Mouse (Mus musculus) MEL (cell line): Measurements from ENCODE around the gene Sp100. TPM values are rescaled to one million over a fixed set of nuclear protein-coding genes. Genes with fewer than 3 reads are reported as not detected.

Experiments used
- DNase-seq: peaks from one replicate; pipeline ENCODE4 v3.0.0; 2011; ENCODE audit warnings: low read depth, low spot score
- H3K27ac ChIP-seq: 2 replicates; pipeline ENCODE4 v1.5.1; 2012; ENCODE audit warnings: low read depth, mild to moderate bottlenecking, control low read depth, low read length, moderate library complexity; ENCODE audit not compliant: control insufficient read depth
- H3K27me3 ChIP-seq, 2 experiments: fragments of 150-350 bp in 1 of 2; sonication (generic) in 1 of 2; 2 replicates each; pipeline ENCODE4 v1.6.1; 2012; ENCODE audit warnings: low read length in 2 of 2, mild to moderate bottlenecking in 2 of 2, improper control_type of control experiment in 1 of 2, moderate library complexity in 1 of 2; ENCODE audit not compliant: insufficient read depth in 2 of 2, control insufficient read depth in 1 of 2
- H3K36me3 ChIP-seq, 2 experiments: 2 replicates each; pipeline ENCODE4 v1.6.1; 2012 to 2014; ENCODE audit warnings: low read length in 2 of 2, improper control_type of control experiment in 1 of 2, inconsistent platforms in 1 of 2, mild to moderate bottlenecking in 1 of 2; ENCODE audit not compliant: insufficient read depth in 2 of 2, control insufficient read depth in 1 of 2
- H3K4me1 ChIP-seq, 2 experiments: fragments of 150-350 bp in 1 of 2; sonication (generic) in 1 of 2; 2 replicates each; pipeline ENCODE4 v1.6.1; 2012; ENCODE audit warnings: low read length in 2 of 2, improper control_type of control experiment in 1 of 2, mild to moderate bottlenecking in 1 of 2; ENCODE audit not compliant: insufficient read depth in 2 of 2, control insufficient read depth in 1 of 2
- H3K4me3 ChIP-seq, 2 experiments: fragments of 150-350 bp in 1 of 2; sonication (generic) in 1 of 2; 2 replicates each; pipeline ENCODE4 v1.5.1; 2012; ENCODE audit warnings: low read depth in 2 of 2, low read length in 2 of 2, mild to moderate bottlenecking in 2 of 2, moderate library complexity in 2 of 2, control low read depth in 1 of 2, improper control_type of control experiment in 1 of 2; ENCODE audit not compliant: control insufficient read depth in 1 of 2, insufficient read depth in 1 of 2
- H3K79me2 ChIP-seq: 2 replicates; pipeline ENCODE4 v1.6.1; 2012; ENCODE audit warnings: mild to moderate bottlenecking, low read length, moderate library complexity; ENCODE audit not compliant: control insufficient read depth, poor library complexity, insufficient read depth
- H3K9ac ChIP-seq: 2 replicates; pipeline ENCODE4 v1.6.1; 2012; ENCODE audit warnings: low read depth, mild to moderate bottlenecking, control low read depth, low read length, moderate library complexity; ENCODE audit not compliant: control insufficient read depth, poor library complexity, severe bottlenecking
- H3K9me3 ChIP-seq: fragments of 150-350 bp; sonication (generic); replicated peaks from 2 replicates; pipeline ENCODE4 v1.6.1; 2012; ENCODE audit warnings: mild to moderate bottlenecking, low read length, improper control_type of control experiment, moderate library complexity; ENCODE audit not compliant: insufficient read depth
- BHLHE40 ChIP-seq: IDR thresholded peaks from 2 replicates; pipeline ENCODE4 v1.6.1; 2012; ENCODE audit warnings: low read depth, mild to moderate bottlenecking, inconsistent platforms, low read length, improper control_type of control experiment, borderline replicate concordance
- CHD1 ChIP-seq: IDR thresholded peaks from 2 replicates; pipeline ENCODE4 v1.6.1; 2012; ENCODE audit warnings: low read depth, mild to moderate bottlenecking, inconsistent platforms, low read length, improper control_type of control experiment
- CHD2 ChIP-seq: IDR thresholded peaks from 2 replicates; pipeline ENCODE4 v1.6.1; 2011; ENCODE audit warnings: low read length, improper control_type of control experiment
- CTCF ChIP-seq, 3 experiments: IDR thresholded peaks in 2 of 3; conservative IDR thresholded peaks in 1 of 3; 2 replicates each; pipeline ENCODE4 v1.5.1; 2011 to 2012; ENCODE audit warnings: low read length in 3 of 3, low read depth in 2 of 3, mild to moderate bottlenecking in 2 of 3, improper control_type of control experiment in 1 of 3, inconsistent platforms in 1 of 3, mixed read lengths in 1 of 3, moderate library complexity in 1 of 3; ENCODE audit not compliant: control insufficient read depth in 1 of 3, insufficient read depth in 1 of 3, poor library complexity in 1 of 3, severe bottlenecking in 1 of 3
- E2F4 ChIP-seq: IDR thresholded peaks from 2 replicates; pipeline ENCODE4 v1.6.1; 2011; ENCODE audit warnings: low read depth, low read length, improper control_type of control experiment, borderline replicate concordance
- EP300 ChIP-seq, 2 experiments: IDR thresholded peaks; 2 replicates each; pipeline ENCODE4 v1.6.1; 2011; ENCODE audit warnings: improper control_type of control experiment in 2 of 2, low read length in 2 of 2, low read depth in 1 of 2, mild to moderate bottlenecking in 1 of 2
- GATA1 ChIP-seq: IDR thresholded peaks from 2 replicates; pipeline ENCODE4 v1.6.1; 2011; ENCODE audit warnings: low read depth, low read length, improper control_type of control experiment
- MAFK ChIP-seq: IDR thresholded peaks from 2 replicates; pipeline ENCODE4 v1.6.1; 2011; ENCODE audit warnings: low read depth, mild to moderate bottlenecking, low read length, improper control_type of control experiment, borderline replicate concordance
- MEF2A ChIP-seq: IDR thresholded peaks from 2 replicates; pipeline ENCODE4 v1.6.1; 2014; ENCODE audit warnings: low read depth, mild to moderate bottlenecking, inconsistent platforms, low read length, improper control_type of control experiment; ENCODE audit not compliant: poor library complexity, insufficient replicate concordance, severe bottlenecking; ENCODE audit errors: extremely low read depth
- MXI1 ChIP-seq: IDR thresholded peaks from 2 replicates; pipeline ENCODE4 v1.6.1; 2011; ENCODE audit warnings: mild to moderate bottlenecking, low read depth, low read length, improper control_type of control experiment
- MYB ChIP-seq: IDR thresholded peaks from 2 replicates; pipeline ENCODE4 v1.6.1; 2011; ENCODE audit warnings: mild to moderate bottlenecking, low read depth, low read length, improper control_type of control experiment
- MYC ChIP-seq: IDR thresholded peaks from 2 replicates; pipeline ENCODE4 v1.6.1; 2011; ENCODE audit warnings: low read depth, mild to moderate bottlenecking, low read length, improper control_type of control experiment, moderate library complexity
- NELFE ChIP-seq: IDR thresholded peaks from 2 replicates; pipeline ENCODE4 v1.6.1; 2011; ENCODE audit warnings: low read depth, low read length, improper control_type of control experiment
- NRF1 ChIP-seq: IDR thresholded peaks from 2 replicates; pipeline ENCODE4 v1.6.1; 2014; ENCODE audit warnings: low read depth, mild to moderate bottlenecking, inconsistent platforms, low read length, improper control_type of control experiment, moderate library complexity; ENCODE audit not compliant: poor library complexity, insufficient read depth, severe bottlenecking
- POLR2A ChIP-seq, 2 experiments: IDR thresholded peaks; 2 replicates each; pipeline ENCODE4 v1.6.1; 2011 to 2012; ENCODE audit warnings: low read length in 2 of 2, mild to moderate bottlenecking in 2 of 2, control low read depth in 1 of 2, improper control_type of control experiment in 1 of 2, low read depth in 1 of 2, moderate library complexity in 1 of 2; ENCODE audit not compliant: control insufficient read depth in 1 of 2, insufficient read depth in 1 of 2, poor library complexity in 1 of 2
- POLR2AphosphoS5 ChIP-seq: IDR thresholded peaks from 2 replicates; pipeline ENCODE4 v1.6.1; 2012; ENCODE audit warnings: low read depth, borderline replicate concordance, mild to moderate bottlenecking, inconsistent platforms, low read length, moderate library complexity, mixed read lengths
- RAD21 ChIP-seq: IDR thresholded peaks from 2 replicates; pipeline ENCODE4 v1.6.1; 2011; ENCODE audit warnings: mild to moderate bottlenecking, low read depth, low read length, improper control_type of control experiment
- SIN3A ChIP-seq: IDR thresholded peaks from 2 replicates; pipeline ENCODE4 v1.6.1; 2012; ENCODE audit warnings: low read length, improper control_type of control experiment, inconsistent platforms
- TAL1 ChIP-seq: IDR thresholded peaks from 2 replicates; pipeline ENCODE4 v1.6.1; 2012; ENCODE audit warnings: mild to moderate bottlenecking, inconsistent platforms, low read length, moderate library complexity, mixed read lengths
- TBP ChIP-seq: IDR thresholded peaks from 2 replicates; pipeline ENCODE4 v1.8.0; 2011; ENCODE audit warnings: low read depth, low read length, improper control_type of control experiment
- TCF12 ChIP-seq: IDR thresholded peaks from 2 replicates; pipeline ENCODE4 v1.6.1; 2014; ENCODE audit warnings: low read depth, mild to moderate bottlenecking, inconsistent platforms, low read length, improper control_type of control experiment, moderate library complexity
- USF1 ChIP-seq: IDR thresholded peaks from 2 replicates; pipeline ENCODE4 v1.6.1; 2014; ENCODE audit warnings: low read depth, mild to moderate bottlenecking, inconsistent platforms, low read length, improper control_type of control experiment, moderate library complexity
- USF2 ChIP-seq, 2 experiments: IDR thresholded peaks; 2 replicates each; pipeline ENCODE4 v1.6.1; 2011 to 2012; ENCODE audit warnings: improper control_type of control experiment in 2 of 2, low read length in 2 of 2, borderline replicate concordance in 1 of 2, inconsistent platforms in 1 of 2, low read depth in 1 of 2, mild to moderate bottlenecking in 1 of 2; ENCODE audit not compliant: insufficient read depth in 1 of 2
- ZC3H11A ChIP-seq: IDR thresholded peaks from 2 replicates; pipeline ENCODE4 v1.6.1; 2012; ENCODE audit warnings: low read depth, mild to moderate bottlenecking, inconsistent platforms, low read length, improper control_type of control experiment
- ZKSCAN1 ChIP-seq: IDR thresholded peaks from 2 replicates; pipeline ENCODE4 v1.6.1; 2012; ENCODE audit warnings: low read depth, mild to moderate bottlenecking, inconsistent platforms, low read length, improper control_type of control experiment, moderate library complexity
- ZMIZ1 ChIP-seq: IDR thresholded peaks from 2 replicates; pipeline ENCODE4 v1.6.1; 2012; ENCODE audit warnings: low read depth, mild to moderate bottlenecking, inconsistent platforms, low read length, improper control_type of control experiment, moderate library complexity
- ZNF384 ChIP-seq: IDR thresholded peaks from 2 replicates; pipeline ENCODE4 v1.6.1; 2012; ENCODE audit warnings: low read depth, mild to moderate bottlenecking, inconsistent platforms, low read length, improper control_type of control experiment
- polyA plus RNA-seq, 2 experiments: library from polyadenylated mRNA; stranded (reverse) in 1 of 2; unstranded in 1 of 2; fragments of >175 nt in 1 of 2; fragments of >200 nt in 1 of 2; gene quantifications; 2 replicates each; pipeline versions ENCODE4 v1.2.1 to v1.2.4; 2012; ENCODE audit warnings: low replicate concordance in 2 of 2, low read depth in 1 of 2; ENCODE audit not compliant: insufficient read length in 2 of 2, insufficient read depth in 1 of 2, missing spikeins in 1 of 2
- total RNA-seq: library from RNA; depleted of rRNA; stranded (reverse); fragments of 300-350 nt; gene quantifications from 2 replicates; pipeline ENCODE4 v1.2.3, GENCODE M21; 2012

The Sp100 gene
- total and polyA plus RNA-seq, 3 experiments, result 3.7 to 6.5 TPM; not detected in 1

- no peak overlapping the region for H3K27ac ChIP-seq
- TF ChIP-seq NELFE (no peak), USF2 (IDR thresholded peaks at IDR 0.05; ENCODE audit: borderline replicate concordance in 1 of 2, insufficient read depth in 1 of 2, low read depth in 1 of 2, low read length in 2 of 2) (no peak), MEF2A (no peak), TCF12 (no peak), NRF1 (no peak), RAD21 (no peak), MAFK (no peak), TAL1 (no peak), MXI1 (no peak), MYB (no peak), CTCF (IDR thresholded peaks at IDR 0.05 in 2 of 3, conservative IDR thresholded peaks at IDR 0.05 in 1 of 3; ENCODE audit: control insufficient read depth in 1 of 3, insufficient read depth in 1 of 3, low read depth in 2 of 3, low read length in 3 of 3, poor library complexity in 1 of 3, severe bottlenecking in 1 of 3) (no peak), ZC3H11A (no peak), CHD1 (no peak), TBP (no peak), USF1 (no peak), POLR2AphosphoS5 (no peak)
- TF ChIP-seq, all 39 proteins: peak for 0
- DNase-seq, result no peak
- peaks cover 14 to 17% of the 10 kb centered on the region in 2 experiments for H3K4me1 ChIP-seq
- H3K27me3 ChIP-seq, result no peaks in the 10 kb centered on the region
- no peaks in the 10 kb centered on the region for H3K79me2 ChIP-seq
- peaks cover 0 to 3% of the 10 kb centered on the region in 2 experiments; a peak in 2 of 4 replicates for H3K36me3 ChIP-seq
- H3K9me3 ChIP-seq, result no peaks in the 10 kb centered on the region
- no peak overlapping the region for H3K9ac ChIP-seq
- H3K4me3 ChIP-seq, result no peak overlapping the region
These were observed 100.0 kb downstream of the Sp100 start for GRCm38 (mm10) chr1:85749829-85750228.

GRCm38 (mm10) chr1:85750650-85751049 lies 100.9 kb downstream of the Sp100 start:
- H3K79me2 ChIP-seq, result no peaks in the 10 kb centered on the region
- H3K27me3 ChIP-seq, result no peaks in the 10 kb centered on the region
- H3K9ac ChIP-seq, result no peak overlapping the region
- no peak for DNase-seq
- peaks cover 14 to 17% of the 10 kb centered on the region in 2 experiments for H3K4me1 ChIP-seq
- H3K36me3 ChIP-seq, result peaks cover 0 to 3% of the 10 kb centered on the region in 2 experiments; a peak in 2 of 4 replicates
- TF ChIP-seq TAL1 (no peak), MYC (no peak), E2F4 (no peak), ZKSCAN1 (no peak), SIN3A (no peak), CHD2 (no peak), POLR2A (IDR thresholded peaks at IDR 0.05; ENCODE audit: control insufficient read depth in 1 of 2, insufficient read depth in 1 of 2, low read depth in 1 of 2, low read length in 2 of 2, poor library complexity in 1 of 2) (no peak), RAD21 (no peak), TBP (no peak), EP300 (IDR thresholded peaks at IDR 0.05; ENCODE audit: low read depth in 1 of 2, low read length in 2 of 2) (no peak), GATA1 (no peak), ZMIZ1 (no peak), BHLHE40 (no peak), MXI1 (no peak), NRF1 (no peak), ZNF384 (no peak), MEF2A (no peak)
- H3K4me3 ChIP-seq, result no peak overlapping the region
- H3K9me3 ChIP-seq, result no peaks in the 10 kb centered on the region
- no peak overlapping the region for H3K27ac ChIP-seq
